9 mouse cellular contexts compared by ENCODE assay signal in the genomic region with DNA sequence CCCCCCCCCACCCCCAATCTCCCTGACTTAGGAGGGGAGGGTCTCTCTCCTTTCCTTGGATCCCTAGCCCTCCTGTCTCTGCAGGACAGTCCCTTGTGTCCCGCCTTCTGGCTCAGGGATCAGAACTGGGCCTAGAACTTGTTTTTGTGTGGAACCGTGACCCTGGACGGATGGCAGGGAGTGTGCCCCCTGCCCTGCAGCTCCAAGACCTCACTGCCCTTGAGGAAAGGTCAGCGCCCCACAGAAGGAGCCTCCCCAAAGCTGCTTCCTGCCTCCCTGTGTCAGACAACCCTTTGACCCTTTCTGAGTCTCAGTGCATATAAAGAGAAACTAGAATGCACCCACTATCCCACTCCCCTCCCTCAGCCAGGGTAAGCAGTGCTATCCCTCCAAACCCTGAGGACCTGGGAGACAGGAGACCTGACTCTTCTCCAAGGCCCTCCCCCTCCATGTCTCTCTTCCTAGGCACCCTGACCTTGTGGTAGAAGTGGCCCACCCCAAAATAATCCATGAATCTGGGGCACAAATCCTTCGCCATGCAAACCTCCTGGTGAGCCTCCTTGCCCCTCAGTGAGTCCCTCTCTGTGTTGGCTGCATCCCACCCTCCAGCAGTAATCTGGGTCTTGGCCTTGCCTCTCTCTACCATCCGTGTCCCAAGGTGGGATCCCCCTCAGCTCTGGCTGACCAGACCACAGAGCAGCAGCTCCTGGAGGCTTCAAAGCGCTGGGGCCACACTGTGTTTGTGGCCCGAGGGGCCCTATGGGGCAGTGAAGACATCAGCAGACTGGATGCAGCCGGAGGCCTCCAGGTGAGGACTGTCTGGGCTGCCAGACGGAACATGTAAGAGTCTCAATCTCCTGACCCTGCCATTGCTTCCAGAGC. TPM values are rescaled to one million over a fixed set of nuclear protein-coding genes. Genes with fewer than 3 reads are reported as not detected.
A peak's percentile ranks its signal among the peaks of the same experiment; 100 is the strongest.
DNase-seq lines count a peak whose midpoint lies in the region; ATAC-seq lines count a peak whose summit lies in the region.
"Had no signal": no experiment of that assay in that cellular context is flagged by ENCODE, and none has a peak within 500 bp of the region (broad histone marks: within the 10 kb centered on the region; RNA-seq: fewer than 3 reads in every experiment).

No protein-coding gene starts in this region.

- no peak overlapping the region; the same call in 1 of the 2 replicates for H3K4me3 ChIP-seq in hindbrain, embryonic 10.5 days
- H3K4me3 ChIP-seq in hindbrain, embryonic 11.5 days (ENCODE audit: low read depth, low read length), result no peak overlapping the region
- H3K4me3 ChIP-seq in hindbrain, embryonic 16.5 days (ENCODE audit: low read length), result no peak overlapping the region
- no peak overlapping the region for H3K4me3 ChIP-seq in midbrain, embryonic 12.5 days

- 81% methylated on average over 10 of the region's 10 CpGs for WGBS in hindbrain, embryonic 10.5 days
- 81% methylated on average over 10 of the region's 10 CpGs for WGBS in hindbrain, embryonic 11.5 days
- WGBS in hindbrain, embryonic 16.5 days, result 73% methylated on average over 10 of the region's 10 CpGs
- 79% methylated on average over 10 of the region's 10 CpGs for WGBS in midbrain, embryonic 12.5 days

- no peak for DNase-seq in hindbrain, embryonic 10.5 days (ENCODE audit: low spot score)
- no peak for DNase-seq in hindbrain, embryonic 11.5 days (ENCODE audit: low spot score)
- peak; percentile 33 to 35 for DNase-seq in cerebellum, postnatal 10 days
- DNase-seq in embryo, embryonic 11 days, result no peak
- DNase-seq in spleen, postnatal 10 days (ENCODE audit: low spot score in 2 of 2), result no peak
- DNase-seq in B cell, adult 2 months, result no peak
- DNase-seq: adrenal gland, postnatal 36 days had no signal

- H3K27ac ChIP-seq in hindbrain, embryonic 10.5 days, result peak overlapping the region; percentile 91
- no peak overlapping the region for H3K27ac ChIP-seq in hindbrain, embryonic 11.5 days (ENCODE audit: low read depth, low read length)
- peak overlapping the region; percentile 92 for H3K27ac ChIP-seq in hindbrain, embryonic 16.5 days (ENCODE audit: low read depth, low read length)
- peak overlapping the region; percentile 89 for H3K27ac ChIP-seq in midbrain, embryonic 12.5 days (replicated peaks)

- no peak overlapping the region for H3K9ac ChIP-seq in hindbrain, embryonic 11.5 days (ENCODE audit: low read depth, low read length)
- H3K9ac ChIP-seq in hindbrain, embryonic 16.5 days (ENCODE audit: low read depth, low read length), result no peak overlapping the region
- H3K9ac ChIP-seq in midbrain, embryonic 12.5 days (replicated peaks), result no peak overlapping the region; the same call in 1 of the 2 replicates

- peaks cover 33% of the 10 kb centered on the region for H3K27me3 ChIP-seq in hindbrain, embryonic 10.5 days (ENCODE audit: insufficient read depth, poor library complexity, severe bottlenecking)
- H3K27me3 ChIP-seq in hindbrain, embryonic 11.5 days (ENCODE audit: control insufficient read depth, insufficient read depth, low read length), result peaks cover 13% of the 10 kb centered on the region
- H3K27me3 ChIP-seq in hindbrain, embryonic 16.5 days (replicated peaks; ENCODE audit: control insufficient read depth, insufficient read depth, low read length), result no peaks in the 10 kb centered on the region
- H3K27me3 ChIP-seq in midbrain, embryonic 12.5 days, result peaks cover 16% of the 10 kb centered on the region

- H3K36me3 ChIP-seq in hindbrain, embryonic 10.5 days, result peaks cover 34% of the 10 kb centered on the region
- H3K36me3 ChIP-seq in hindbrain, embryonic 11.5 days (ENCODE audit: control insufficient read depth, insufficient read depth, low read length), result peaks cover 12% of the 10 kb centered on the region; the same call in 1 of the 2 replicates
- H3K36me3 ChIP-seq in hindbrain, embryonic 16.5 days (ENCODE audit: control insufficient read depth, insufficient read depth, low read length), result peaks cover 16% of the 10 kb centered on the region
- H3K36me3 ChIP-seq in midbrain, embryonic 12.5 days, result peaks cover 27% of the 10 kb centered on the region

- H3K4me1 ChIP-seq in hindbrain, embryonic 10.5 days (replicated peaks), result peaks cover 88% of the 10 kb centered on the region
- peaks cover 14% of the 10 kb centered on the region for H3K4me1 ChIP-seq in hindbrain, embryonic 11.5 days (replicated peaks; ENCODE audit: control insufficient read depth, insufficient read depth, low read length)
- peaks cover 46% of the 10 kb centered on the region for H3K4me1 ChIP-seq in hindbrain, embryonic 16.5 days (ENCODE audit: control insufficient read depth, insufficient read depth, low read depth, low read length)
- peaks cover 57% of the 10 kb centered on the region for H3K4me1 ChIP-seq in midbrain, embryonic 12.5 days

- no peak overlapping the region for H3K4me2 ChIP-seq in hindbrain, embryonic 11.5 days (replicated peaks; ENCODE audit: low read depth, low read length)
- no peak overlapping the region for H3K4me2 ChIP-seq in hindbrain, embryonic 16.5 days (ENCODE audit: low read length)
- H3K4me2 ChIP-seq in midbrain, embryonic 12.5 days (replicated peaks), result no peak overlapping the region

- ATAC-seq in hindbrain, embryonic 11.5 days (ENCODE audit: low FRiP score), result no peak
- no peak for ATAC-seq in hindbrain, embryonic 16.5 days
- no peak for ATAC-seq in midbrain, embryonic 12.5 days (ENCODE audit: low FRiP score, low read depth)

- no peaks in the 10 kb centered on the region for H3K9me3 ChIP-seq in hindbrain, embryonic 10.5 days
- no peaks in the 10 kb centered on the region for H3K9me3 ChIP-seq in hindbrain, embryonic 11.5 days (ENCODE audit: control insufficient read depth, low read length)
- no peaks in the 10 kb centered on the region for H3K9me3 ChIP-seq in hindbrain, embryonic 16.5 days (ENCODE audit: control insufficient read depth, low read length)
- H3K9me3 ChIP-seq in midbrain, embryonic 12.5 days, result no peaks in the 10 kb centered on the region

RNA-seq across cellular contexts. Expression of a gene that starts 1.1 kb away (rescaled TPM):
- polyA plus RNA-seq in hindbrain, embryonic 10.5 days (2016; fragmentation: Nextera tagmentation; extraction: Ambion mirVana), result 0.78 and 1.8 TPM in 2 replicates
- polyA plus RNA-seq in hindbrain, embryonic 11.5 days (2014; fragmentation: Nextera tagmentation; extraction: Ambion mirVana), result 1.2 and 2.1 TPM in 2 replicates
- polyA plus RNA-seq in hindbrain, embryonic 16.5 days (2015; fragmentation: Nextera tagmentation; extraction: Ambion mirVana), result 3.1 and 3.9 TPM in 2 replicates
- polyA plus RNA-seq in midbrain, embryonic 12.5 days (2016; fragmentation: Nextera tagmentation; extraction: Ambion mirVana), result 3.4 and 5.1 TPM in 2 replicates

RNA-seq across cellular contexts. Expression of a gene that starts 1.5 kb away (rescaled TPM):
- polyA plus RNA-seq in hindbrain, embryonic 10.5 days (2016; fragmentation: Nextera tagmentation; extraction: Ambion mirVana), result 86.2 and 89.2 TPM in 2 replicates
- 57.3 and 59.1 TPM in 2 replicates for polyA plus RNA-seq in hindbrain, embryonic 11.5 days (2014; fragmentation: Nextera tagmentation; extraction: Ambion mirVana)
- 42.5 and 46.2 TPM in 2 replicates for polyA plus RNA-seq in hindbrain, embryonic 16.5 days (2015; fragmentation: Nextera tagmentation; extraction: Ambion mirVana)
- polyA plus RNA-seq in midbrain, embryonic 12.5 days (2016; fragmentation: Nextera tagmentation; extraction: Ambion mirVana), result 56.2 and 58.1 TPM in 2 replicates

RNA-seq across cellular contexts. Expression of a gene that starts 30.1 kb away (rescaled TPM):
- polyA plus RNA-seq in hindbrain, embryonic 10.5 days (2016; fragmentation: Nextera tagmentation; extraction: Ambion mirVana), result 102 and 122 TPM in 2 replicates
- polyA plus RNA-seq in hindbrain, embryonic 11.5 days (2014; fragmentation: Nextera tagmentation; extraction: Ambion mirVana), result 90.2 and 97.2 TPM in 2 replicates
- 145 and 150 TPM in 2 replicates for polyA plus RNA-seq in hindbrain, embryonic 16.5 days (2015; fragmentation: Nextera tagmentation; extraction: Ambion mirVana)
- 132 and 136 TPM in 2 replicates for polyA plus RNA-seq in midbrain, embryonic 12.5 days (2016; fragmentation: Nextera tagmentation; extraction: Ambion mirVana)

RNA-seq across cellular contexts. Expression of a gene that starts 30.1 kb away (rescaled TPM):
- polyA plus RNA-seq in hindbrain, embryonic 10.5 days (2016; fragmentation: Nextera tagmentation; extraction: Ambion mirVana), result 17.1 and 20.5 TPM in 2 replicates
- polyA plus RNA-seq in hindbrain, embryonic 11.5 days (2014; fragmentation: Nextera tagmentation; extraction: Ambion mirVana), result 13.5 and 20.6 TPM in 2 replicates
- 20.4 and 23.7 TPM in 2 replicates for polyA plus RNA-seq in hindbrain, embryonic 16.5 days (2015; fragmentation: Nextera tagmentation; extraction: Ambion mirVana)
- 32.4 and 35.1 TPM in 2 replicates for polyA plus RNA-seq in midbrain, embryonic 12.5 days (2016; fragmentation: Nextera tagmentation; extraction: Ambion mirVana)

RNA-seq across cellular contexts. Expression of a gene that starts 37.4 kb away (rescaled TPM):
- polyA plus RNA-seq in hindbrain, embryonic 10.5 days (2016; fragmentation: Nextera tagmentation; extraction: Ambion mirVana), result 1.7 and 4.4 TPM in 2 replicates
- 9.1 and 11.4 TPM in 2 replicates for polyA plus RNA-seq in hindbrain, embryonic 11.5 days (2014; fragmentation: Nextera tagmentation; extraction: Ambion mirVana)
- 12.4 and 12.6 TPM in 2 replicates for polyA plus RNA-seq in hindbrain, embryonic 16.5 days (2015; fragmentation: Nextera tagmentation; extraction: Ambion mirVana)
- 12.0 and 13.5 TPM in 2 replicates for polyA plus RNA-seq in midbrain, embryonic 12.5 days (2016; fragmentation: Nextera tagmentation; extraction: Ambion mirVana)

Comparison
In these comparisons a context has a peak if more than half of its experiments do, and no peak if none do; other contexts are left out.
1. DNase-seq: peak in cerebellum, postnatal 10 days (2 of 2); none in hindbrain, embryonic 10.5 days (single experiment), hindbrain, embryonic 11.5 days (single experiment), embryo, embryonic 11 days (single experiment), spleen, postnatal 10 days (0 of 2) and B cell, adult 2 months (0 of 2).